Mouse (Mus musculus): ENCODE data around the gene Ccdc173.

The Ccdc173 gene

GRCm38 (mm10) chr2:69788974-69789373 lies 401 bp downstream of the Ccdc173 start:
- DNase-seq (ENCODE audit: low spot score) = no peak

- no peak for DNase-seq (ENCODE audit: low spot score)
Measured at GRCm38 (mm10) chr2:69778836-69779177, 10.6 kb downstream of the Ccdc173 start.

GRCm38 (mm10) chr2:69777985-69778835 lies 11.2 kb downstream of the Ccdc173 start:
- DNase-seq (ENCODE audit: low spot score) = no peak

- DNase-seq (ENCODE audit: low spot score) = no peak
Measured at GRCm38 (mm10) chr2:69773331-69773730, 16.0 kb downstream of the Ccdc173 start.

- no peak for DNase-seq (ENCODE audit: low spot score)
Measured at GRCm38 (mm10) chr2:69764716-69765115, 24.7 kb downstream of the Ccdc173 start.

GRCm38 (mm10) chr2:69763340-69763739 lies 26.0 kb downstream of the Ccdc173 start:
- DNase-seq (ENCODE audit: low spot score) = no peak

- no peak for DNase-seq (ENCODE audit: low spot score)
Measured at GRCm38 (mm10) chr2:69760980-69761379, 28.4 kb downstream of the Ccdc173 start.

- DNase-seq (ENCODE audit: low spot score) = no peak
Measured at GRCm38 (mm10) chr2:69745091-69745490, 44.3 kb downstream of the Ccdc173 start.

- DNase-seq (ENCODE audit: low spot score) = no peak
Measured at GRCm38 (mm10) chr2:69723519-69723825, 65.9 kb downstream of the Ccdc173 start.

- DNase-seq (ENCODE audit: low spot score) = peak; percentile 90
Measured at GRCm38 (mm10) chr2:69722650-69723518, 66.5 kb downstream of the Ccdc173 start.

- no peak for DNase-seq (ENCODE audit: low spot score)
Measured at GRCm38 (mm10) chr2:69722273-69722649, 67.1 kb downstream of the Ccdc173 start, which contains the start of gene Ppig. Gene Ppig, plus strand, starts transcription at chr2:69722545.

- no peak for DNase-seq (ENCODE audit: low spot score)
Measured at GRCm38 (mm10) chr2:69719121-69719520, 70.3 kb downstream of the Ccdc173 start.

GRCm38 (mm10) chr2:69716483-69716882 lies 72.9 kb downstream of the Ccdc173 start:
- no peak for DNase-seq (ENCODE audit: low spot score)

GRCm38 (mm10) chr2:69714126-69714525 lies 75.2 kb downstream of the Ccdc173 start:
- no peak for DNase-seq (ENCODE audit: low spot score)

- DNase-seq (ENCODE audit: low spot score) = no peak
Measured at GRCm38 (mm10) chr2:69713626-69714014, 75.8 kb downstream of the Ccdc173 start.

GRCm38 (mm10) chr2:69712981-69713625 lies 76.3 kb downstream of the Ccdc173 start, which contains the start of gene Fastkd1:
Gene Fastkd1, minus strand, starts transcription at chr2:69713516.
- peak; percentile 61 for DNase-seq (ENCODE audit: low spot score)

- no peak for DNase-seq (ENCODE audit: low spot score)
Measured at GRCm38 (mm10) chr2:69712171-69712570, 77.2 kb downstream of the Ccdc173 start.

Measured in ovary, postnatal 14 days (tissue).